Mouse (Mus musculus): ENCODE measurements at regions not wholly inside any gene's neighbourhood (a gene's known extent, or its start where the extent isn't known, plus 50 kb on each side); places are given as distances from the start of the nearest gene placed in this dataset.

DNA sequence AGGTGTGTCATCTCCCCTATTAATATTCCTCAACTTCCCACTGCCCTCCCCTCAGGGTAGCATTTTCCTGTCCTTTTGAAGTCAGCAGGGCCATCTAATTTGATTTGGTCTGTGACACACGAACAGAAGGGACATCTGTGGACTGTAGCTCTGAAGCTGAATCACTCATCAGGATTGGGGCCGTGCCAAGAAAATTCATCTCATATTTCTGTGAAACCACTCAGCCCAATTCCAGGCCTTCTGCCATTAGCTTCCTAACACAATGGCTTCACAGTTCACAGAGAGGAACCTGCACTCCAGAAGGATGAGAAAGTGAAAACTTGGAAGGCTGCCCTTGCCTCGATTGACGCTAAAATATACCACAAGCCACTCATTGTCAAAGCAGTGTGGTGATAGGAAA, 86.1 kb downstream of the Abhd5 start:
- H3K27me3 ChIP-seq (ENCODE audit: control insufficient read depth, insufficient read depth, low read length, poor library complexity, severe bottlenecking) = no peaks in the 10 kb centered on the region; the same call in 1 of the 2 replicates
- no peaks in the 10 kb centered on the region for H3K36me3 ChIP-seq (ENCODE audit: control insufficient read depth, insufficient read depth, low read length, poor library complexity, severe bottlenecking)
- no peak for DNase-seq (ENCODE audit: low read depth, low spot score)

GRCm38 (mm10) chr9:122446387-122447105, 95.1 kb downstream of the Abhd5 start:
- DNase-seq (ENCODE audit: low read depth, low spot score) = no peak
- Histone ChIP-seq H3K27me3 (ENCODE audit: control insufficient read depth, insufficient read depth, low read length, poor library complexity, severe bottlenecking) (no peaks in the 10 kb centered on the region), H3K36me3 (ENCODE audit: control insufficient read depth, insufficient read depth, low read length, poor library complexity, severe bottlenecking) (no peaks in the 10 kb centered on the region)

DNA sequence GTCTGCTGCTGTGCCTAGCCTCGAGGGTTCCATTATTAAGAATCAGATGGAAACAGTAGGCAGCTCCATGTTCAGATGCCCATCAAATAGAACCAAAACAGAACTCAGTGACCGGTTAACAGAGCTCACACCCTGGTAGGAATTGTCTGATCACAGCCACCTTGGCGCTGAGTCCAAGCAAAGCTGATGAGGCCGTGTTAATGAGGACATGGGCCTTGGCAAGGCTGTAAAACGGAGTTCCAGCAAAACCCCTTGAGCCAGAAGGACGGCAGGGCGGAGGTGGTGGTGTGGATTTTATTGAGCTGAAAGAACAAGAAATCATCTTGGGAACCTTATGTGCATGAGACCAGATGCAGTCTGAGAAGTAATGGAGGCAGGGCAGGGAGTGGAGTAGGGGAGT, 96.2 kb downstream of the Abhd5 start:
- no peaks in the 10 kb centered on the region for H3K36me3 ChIP-seq (ENCODE audit: control insufficient read depth, insufficient read depth, low read length, poor library complexity, severe bottlenecking)

DNA sequence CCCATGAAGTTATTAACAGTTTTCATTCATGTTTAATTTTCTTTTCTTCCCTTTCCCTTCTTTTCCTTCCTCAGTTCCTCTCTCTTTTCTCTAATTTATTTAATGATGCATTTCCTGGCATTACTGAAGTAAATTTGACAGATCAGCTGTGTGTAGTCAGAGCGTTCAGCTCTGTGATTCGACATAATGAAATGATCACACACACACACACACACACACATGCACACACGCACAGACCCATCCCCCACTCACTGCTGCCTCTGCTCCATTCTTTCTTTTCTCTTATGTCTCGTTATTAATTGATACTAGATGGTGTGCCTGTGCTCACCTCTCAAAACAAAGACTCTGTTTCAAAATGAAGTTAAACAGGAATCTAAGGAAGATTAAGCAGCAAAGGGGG, 96.9 kb downstream of the Abhd5 start:
- no peak for DNase-seq (ENCODE audit: low read depth, low spot score)
- H3K27me3 ChIP-seq (ENCODE audit: control insufficient read depth, insufficient read depth, low read length, poor library complexity, severe bottlenecking) = no peaks in the 10 kb centered on the region
- no peaks in the 10 kb centered on the region for H3K36me3 ChIP-seq (ENCODE audit: control insufficient read depth, insufficient read depth, low read length, poor library complexity, severe bottlenecking)

More for the DNA sequence above, 96.2 kb downstream of the Abhd5 start:
- no peak for DNase-seq (ENCODE audit: low read depth, low spot score)
- no peaks in the 10 kb centered on the region for H3K27me3 ChIP-seq (ENCODE audit: control insufficient read depth, insufficient read depth, low read length, poor library complexity, severe bottlenecking)

DNA sequence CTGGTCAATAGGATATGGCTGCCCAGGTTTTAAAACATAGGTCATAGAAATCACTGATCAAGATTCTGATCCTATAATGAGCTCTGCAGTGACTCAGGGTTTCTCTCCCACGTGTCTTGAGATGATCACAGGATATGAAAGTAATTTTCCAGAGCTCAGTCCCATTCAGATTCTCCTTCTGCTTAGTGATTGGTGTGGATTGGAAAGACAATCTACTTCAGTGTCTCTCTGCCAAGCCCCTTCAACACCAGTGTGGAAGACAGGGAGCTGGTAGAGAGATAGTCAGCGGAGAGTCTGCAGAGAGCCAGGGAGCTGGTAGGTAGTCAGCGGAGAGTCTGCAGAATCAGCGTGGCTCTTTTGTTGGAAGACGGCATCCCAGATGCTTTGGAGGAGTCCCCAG, 99.1 kb downstream of the Abhd5 start:
- H3K36me3 ChIP-seq (ENCODE audit: control insufficient read depth, insufficient read depth, low read length, poor library complexity, severe bottlenecking) = no peaks in the 10 kb centered on the region
- DNase-seq (ENCODE audit: low read depth, low spot score) = no peak
- H3K27me3 ChIP-seq (ENCODE audit: control insufficient read depth, insufficient read depth, low read length, poor library complexity, severe bottlenecking) = no peaks in the 10 kb centered on the region

DNA sequence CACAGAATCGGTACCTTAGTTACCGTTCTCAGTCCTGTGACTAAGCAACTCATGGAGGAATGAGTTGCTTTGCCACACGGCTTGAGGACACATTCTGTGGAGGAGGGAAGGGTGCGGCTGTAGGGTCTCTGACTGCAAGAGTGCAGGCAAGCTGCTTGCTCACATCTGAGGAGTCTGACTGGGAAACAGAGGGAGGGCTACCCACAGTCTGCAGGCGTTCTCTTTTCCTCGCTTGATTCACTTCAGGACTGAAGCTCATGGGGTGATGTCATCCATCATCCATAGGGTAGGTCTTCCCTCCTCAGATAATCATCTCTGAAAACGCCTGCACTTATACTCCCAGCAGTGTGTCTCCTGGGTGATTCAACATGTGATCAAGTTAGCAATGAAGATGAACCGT, 103.9 kb downstream of the Abhd5 start:
- no peak for DNase-seq (ENCODE audit: low read depth, low spot score)
- H3K27me3 ChIP-seq (ENCODE audit: control insufficient read depth, insufficient read depth, low read length, poor library complexity, severe bottlenecking) = no peaks in the 10 kb centered on the region
- H3K36me3 ChIP-seq (ENCODE audit: control insufficient read depth, insufficient read depth, low read length, poor library complexity, severe bottlenecking) = no peaks in the 10 kb centered on the region

DNA sequence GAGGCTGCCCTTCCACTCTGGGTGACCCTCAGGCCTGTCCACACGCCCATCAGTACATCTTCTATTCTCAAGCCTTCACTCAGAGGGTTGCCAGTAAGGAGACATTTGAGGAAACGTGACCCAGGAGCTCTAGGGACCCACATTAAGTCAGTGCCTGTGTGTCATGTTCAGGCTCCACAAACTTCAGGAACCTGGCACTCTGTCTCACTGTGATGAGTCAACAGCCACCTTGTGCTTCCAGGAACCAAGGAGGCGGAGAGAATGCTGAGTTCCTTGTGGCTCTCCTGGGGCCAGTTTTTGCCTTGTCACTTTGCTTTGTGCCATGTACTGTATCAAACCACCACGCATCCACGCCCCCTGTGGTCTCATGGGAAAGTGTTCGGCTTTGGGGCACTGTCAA, 104.4 kb downstream of the Abhd5 start:
- DNase-seq (ENCODE audit: low read depth, low spot score) = no peak

DNA sequence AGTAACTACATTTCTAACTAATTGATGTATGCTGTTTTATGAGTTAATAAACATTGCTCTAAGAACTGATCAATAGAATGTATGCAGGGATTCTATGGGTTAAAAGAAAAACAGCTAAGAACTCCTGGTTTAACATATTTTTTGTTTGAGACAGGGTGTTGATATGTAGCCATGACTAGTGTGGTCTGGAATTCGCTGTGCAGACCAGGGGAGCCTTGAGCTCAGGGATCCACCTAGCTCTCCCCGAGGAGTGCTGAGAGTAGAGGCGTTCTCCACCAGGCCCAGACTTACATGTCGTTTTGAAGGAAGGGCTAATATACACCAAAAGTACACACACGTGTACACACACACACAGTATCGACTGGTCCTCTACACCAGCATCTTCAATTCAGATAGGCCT, 108.1 kb downstream of the Abhd5 start:
- Histone ChIP-seq H3K27me3 (ENCODE audit: control insufficient read depth, insufficient read depth, low read length, poor library complexity, severe bottlenecking) (no peaks in the 10 kb centered on the region), H3K36me3 (ENCODE audit: control insufficient read depth, insufficient read depth, low read length, poor library complexity, severe bottlenecking) (no peaks in the 10 kb centered on the region)
- no peak for DNase-seq (ENCODE audit: low read depth, low spot score)

More for the DNA sequence above, 104.4 kb downstream of the Abhd5 start:
- H3K36me3 ChIP-seq (ENCODE audit: control insufficient read depth, insufficient read depth, low read length, poor library complexity, severe bottlenecking) = no peaks in the 10 kb centered on the region
- H3K27me3 ChIP-seq (ENCODE audit: control insufficient read depth, insufficient read depth, low read length, poor library complexity, severe bottlenecking) = no peaks in the 10 kb centered on the region

- no peaks in the 10 kb centered on the region for H3K27me3 ChIP-seq (ENCODE audit: control insufficient read depth, insufficient read depth, low read length, poor library complexity, severe bottlenecking)
- DNase-seq (ENCODE audit: low read depth, low spot score) = no peak
- no peaks in the 10 kb centered on the region for H3K36me3 ChIP-seq (ENCODE audit: control insufficient read depth, insufficient read depth, low read length, poor library complexity, severe bottlenecking)
These were observed 120.1 kb downstream of the Abhd5 start for GRCm38 (mm10) chr9:122471539-122471938.

GRCm38 (mm10) chr9:122476356-122476755, 124.9 kb downstream of the Abhd5 start:
- DNase-seq (ENCODE audit: low read depth, low spot score) = peak; percentile 12
- no peaks in the 10 kb centered on the region for H3K36me3 ChIP-seq (ENCODE audit: control insufficient read depth, insufficient read depth, low read length, poor library complexity, severe bottlenecking)
- no peaks in the 10 kb centered on the region for H3K27me3 ChIP-seq (ENCODE audit: control insufficient read depth, insufficient read depth, low read length, poor library complexity, severe bottlenecking)

- DNase-seq (ENCODE audit: low read depth, low spot score) = no peak
- Histone ChIP-seq H3K36me3 (ENCODE audit: control insufficient read depth, insufficient read depth, low read length, poor library complexity, severe bottlenecking) (no peaks in the 10 kb centered on the region), H3K27me3 (ENCODE audit: control insufficient read depth, insufficient read depth, low read length, poor library complexity, severe bottlenecking) (no peaks in the 10 kb centered on the region)
These were observed 135.6 kb downstream of the Abhd5 start for GRCm38 (mm10) chr9:122487001-122487400.

- no peaks in the 10 kb centered on the region for H3K27me3 ChIP-seq (ENCODE audit: control insufficient read depth, insufficient read depth, low read length, poor library complexity, severe bottlenecking)
- H3K36me3 ChIP-seq (ENCODE audit: control insufficient read depth, insufficient read depth, low read length, poor library complexity, severe bottlenecking) = no peaks in the 10 kb centered on the region
- no peak for DNase-seq (ENCODE audit: low read depth, low spot score)
These were observed 143.3 kb downstream of the Abhd5 start for GRCm38 (mm10) chr9:122494691-122495090.

- Histone ChIP-seq H3K36me3 (ENCODE audit: control insufficient read depth, insufficient read depth, low read length, poor library complexity, severe bottlenecking) (no peaks in the 10 kb centered on the region), H3K27me3 (ENCODE audit: control insufficient read depth, insufficient read depth, low read length, poor library complexity, severe bottlenecking) (no peaks in the 10 kb centered on the region)
- no peak for DNase-seq (ENCODE audit: low read depth, low spot score)
These were observed 145.1 kb downstream of the Abhd5 start for GRCm38 (mm10) chr9:122496482-122496985.

DNA sequence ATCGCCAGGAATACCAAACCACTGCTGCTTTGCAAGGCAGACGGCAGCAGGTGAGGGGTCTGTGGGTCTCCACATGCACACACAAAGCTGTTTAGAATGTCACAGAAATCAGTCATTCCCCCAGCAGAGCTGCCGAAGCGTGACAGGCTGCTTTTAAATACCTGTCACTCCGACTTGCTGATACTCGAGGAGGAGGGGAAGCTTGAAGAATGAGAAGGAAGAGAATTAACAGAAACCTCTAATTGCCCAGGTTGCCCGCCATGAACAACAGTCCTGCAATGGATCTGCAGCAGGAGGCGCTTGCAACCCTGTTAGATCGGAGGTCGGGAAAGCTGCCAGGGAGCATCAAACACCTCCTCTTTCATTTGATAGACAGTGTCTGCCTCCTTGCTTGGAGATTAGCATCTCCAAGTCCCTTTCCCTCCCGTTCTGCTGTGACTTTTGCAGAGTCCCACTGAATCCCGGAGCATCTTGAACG, 150.5 kb downstream of the Abhd5 start:
- H3K27me3 ChIP-seq (ENCODE audit: control insufficient read depth, insufficient read depth, low read length, poor library complexity, severe bottlenecking) = no peaks in the 10 kb centered on the region
- no peak for DNase-seq (ENCODE audit: low read depth, low spot score)
- no peaks in the 10 kb centered on the region for H3K36me3 ChIP-seq (ENCODE audit: control insufficient read depth, insufficient read depth, low read length, poor library complexity, severe bottlenecking)

- Histone ChIP-seq H3K36me3 (ENCODE audit: control insufficient read depth, insufficient read depth, low read length, poor library complexity, severe bottlenecking) (no peaks in the 10 kb centered on the region), H3K27me3 (ENCODE audit: control insufficient read depth, insufficient read depth, low read length, poor library complexity, severe bottlenecking) (no peaks in the 10 kb centered on the region; the same call in none of the 2 replicates)
- DNase-seq (ENCODE audit: low read depth, low spot score) = no peak
These were observed 170.2 kb downstream of the Abhd5 start for GRCm38 (mm10) chr9:122521569-122521968.

Measured in splenic B cell, adult 2 months (primary cell).